Mouse (Mus musculus): ENCODE data around the gene Gm21425.
"Not testable (repeated sequence)": the region's sequence is repeated elsewhere in the genome, so short reads cannot be mapped to it uniquely, and the experiment has no call there.

The Gm21425 gene

DNA sequence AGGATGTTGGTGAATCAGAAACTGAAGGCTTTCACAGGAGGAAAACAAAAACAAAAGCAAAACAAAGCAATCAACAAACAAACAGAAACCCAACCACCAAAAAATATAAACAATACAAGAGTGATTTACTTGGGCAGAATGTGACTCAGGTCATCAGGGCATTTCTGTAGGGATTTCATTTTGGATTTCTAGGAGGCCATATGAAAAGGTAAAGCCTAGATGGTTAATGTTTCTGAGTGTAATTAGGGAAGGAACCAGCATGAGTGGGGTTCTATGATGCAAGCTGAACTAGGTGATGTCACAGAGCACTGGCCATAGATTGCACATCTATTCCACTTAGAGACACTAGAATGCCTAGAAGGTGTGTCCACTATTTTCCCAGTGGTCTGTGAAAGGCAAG lies at the start of gene Gm21425:
Gm21425 (plus strand) TSS at position 301 of the 400 bp plus-strand sequence.
- DNase-seq (ENCODE audit: low spot score) = not testable (repeated sequence)

DNA sequence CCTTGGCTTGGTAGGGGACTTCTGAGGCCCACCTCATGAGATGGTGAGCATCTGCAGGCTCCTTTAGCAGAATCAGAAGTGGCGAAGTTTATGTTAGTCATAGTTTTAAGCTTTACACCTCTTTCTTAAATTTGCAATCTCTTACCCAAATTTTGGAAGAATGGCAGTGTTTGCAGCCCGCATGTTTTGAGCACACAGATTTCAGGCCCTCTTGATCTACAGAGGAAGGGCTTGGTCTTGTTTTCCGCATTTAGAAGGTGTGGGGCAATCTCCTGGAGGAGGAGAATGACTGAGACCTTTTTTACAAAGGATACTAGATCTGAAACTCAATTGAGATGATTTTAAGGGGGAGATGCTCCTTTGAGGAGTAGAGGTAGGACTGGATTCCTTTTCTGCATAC lies 28.4 kb upstream of the Gm21425 start, which contains the start of gene Gm21891:
Gm21891 (minus strand) TSS at position 101 of the 400 bp plus-strand sequence.
- DNase-seq (ENCODE audit: low spot score) = not testable (repeated sequence)

All from c-Kit-positive CD71-positive TER-119-positive erythroid progenitor cells, embryonic 14.5 days (primary cell).